14 mouse cellular contexts compared by ENCODE assay signal in genomic region chr11:90381113-90381512, GRCm38 (mm10). TPM values are rescaled to one million over a fixed set of nuclear protein-coding genes. Genes with fewer than 3 reads are reported as not detected.
DNase-seq lines count a peak whose midpoint lies in the region; ATAC-seq and TF ChIP-seq lines count a peak whose summit lies in the region.
"Had no signal": no experiment of that assay in that cellular context is flagged by ENCODE, and none has a peak within 500 bp of the region (broad histone marks: within the 10 kb centered on the region; RNA-seq: fewer than 3 reads in every experiment).

No protein-coding gene starts in this region.

- no peak overlapping the region for H3K4me2 ChIP-seq in hindbrain, postnatal 0 days (ENCODE audit: low read depth, low read length)

- H3K79me2 ChIP-seq in heart, adult 2 months (replicated peaks; ENCODE audit: control insufficient read depth, insufficient read depth, low read length): no peaks in the 10 kb centered on the region

- ATAC-seq in hindbrain, postnatal 0 days: 0 out of 2 replicates have a peak, but pooled peaks have one; percentile 55
- ATAC-seq: activated CD4-positive, CD25-positive, alpha-beta regulatory T cell, adult 4 months had no signal

- H3K27ac ChIP-seq in heart, adult 2 months: peak overlapping the region; percentile 81
- H3K27ac ChIP-seq in layer of hippocampus, adult 2 months: peak overlapping the region; percentile 80; the same call in 1 of the 2 replicates
- H3K27ac ChIP-seq in hindbrain, postnatal 0 days: no peak overlapping the region
- H3K27ac ChIP-seq: limb, embryonic 13.5 days; macrophage had no signal

- H3K4me3 ChIP-seq in heart, adult 2 months: no peak overlapping the region
- H3K4me3 ChIP-seq in layer of hippocampus, adult 2 months: no peak overlapping the region
- H3K4me3 ChIP-seq in hindbrain, postnatal 0 days (ENCODE audit: low read length): no peak overlapping the region
- H3K4me3 ChIP-seq: erythroblast, embryonic 14.5 days; limb, embryonic 13.5 days had no signal

- H3K9ac ChIP-seq in heart, adult 2 months (ENCODE audit: low read depth, low read length): no peak overlapping the region
- no peak overlapping the region for H3K9ac ChIP-seq in hindbrain, postnatal 0 days (replicated peaks; ENCODE audit: low read length)
- H3K9ac ChIP-seq: limb, embryonic 13.5 days had no signal

- H3K36me3 ChIP-seq in heart, adult 2 months (ENCODE audit: control insufficient read depth, insufficient read depth, low read length): peaks cover 7% of the 10 kb centered on the region; the same call in 1 of the 2 replicates
- H3K36me3 ChIP-seq in hindbrain, postnatal 0 days (ENCODE audit: insufficient read depth, low read length): no peaks in the 10 kb centered on the region
- H3K36me3 ChIP-seq: limb, embryonic 13.5 days had no signal

- DNase-seq in heart, adult 2 months: no peak
- no peak for DNase-seq in heart, adult 8-10 months (ENCODE audit: low spot score)
- no peak for DNase-seq in layer of hippocampus, adult 2 months (ENCODE audit: low spot score in 2 of 2)
- DNase-seq in layer of hippocampus, postnatal 14 days (ENCODE audit: low spot score in 2 of 2): no peak
- peak; percentile 20 for DNase-seq in ZHBTc4 (ENCODE audit: low read depth, low spot score)
- peak; percentile 47 for DNase-seq in hindbrain, postnatal 0 days (ENCODE audit: low spot score)
- DNase-seq in frontal cortex, postnatal 14 days (ENCODE audit: low spot score in 2 of 2): no peak
- DNase-seq in Muller cell, postnatal 12 days (ENCODE audit: inconsistent ontology term): no peak
- DNase-seq: cerebellum, adult 18-20 months; spleen, adult 18-20 months had no signal

- no peaks in the 10 kb centered on the region for H3K9me3 ChIP-seq in hindbrain, postnatal 0 days (ENCODE audit: low read length)
- H3K9me3 ChIP-seq: limb, embryonic 13.5 days had no signal

- intact Hi-C loops in heart, adult 2 months (cut with DNase I): loop anchor here (5.0 to 10.0 kb wide), 2 partner anchors 36 to 126 kb away; no protein-coding TSS in a partner anchor

- peaks cover 12% of the 10 kb centered on the region for H3K4me1 ChIP-seq in heart, adult 2 months (ENCODE audit: control insufficient read depth, insufficient read depth, low read length)
- H3K4me1 ChIP-seq in hindbrain, postnatal 0 days (ENCODE audit: insufficient read depth, low read length): peaks cover 13% of the 10 kb centered on the region

- TF ChIP-seq EP300 in heart, adult 2 months (IDR thresholded peaks at IDR 0.05; ENCODE audit: insufficient read depth, low read depth, low read length): no peak

- peak; percentile 54 for TF ChIP-seq CTCF in heart, adult 2 months (IDR thresholded peaks at IDR 0.05)
- peak; percentile 71 for TF ChIP-seq CTCF in layer of hippocampus, adult 2 months (conservative IDR thresholded peaks at IDR 0.05)
- peak; percentile 64 for TF ChIP-seq CTCF in hindbrain, postnatal 0 days (IDR thresholded peaks at IDR 0.05; ENCODE audit: low read depth)

- TF ChIP-seq POLR2A in heart, adult 2 months (IDR thresholded peaks at IDR 0.05; ENCODE audit: insufficient read depth, low read depth, low read length): no peak

- 68% methylated on average over 5 of the region's 5 CpGs for WGBS in heart, adult 2 months
- WGBS in hindbrain, postnatal 0 days: 46% methylated on average over 5 of the region's 5 CpGs

- no peaks in the 10 kb centered on the region for H3K27me3 ChIP-seq in heart, adult 2 months (ENCODE audit: control insufficient read depth, insufficient read depth, low read length)
- no peaks in the 10 kb centered on the region for H3K27me3 ChIP-seq in hindbrain, postnatal 0 days (ENCODE audit: insufficient read depth, low read length)

RNA-seq across cellular contexts. Expression of gene Hlf, which starts 9.6 kb away (rescaled TPM):
- 10 to 100 TPM; 11.0 to 18.2 TPM for total RNA-seq in heart, adult 2 months (2021)
- 14.0 and 17.3 TPM in 2 replicates for polyA plus RNA-seq in heart, adult 2 months (2012; rRNA removed)
- total RNA-seq in heart, adult 8-10 months (2022): 10 to 100 TPM; 14.6 to 34.7 (median 21.5) TPM
- 10 to 100 TPM; 87.7 to 88.2 TPM for total RNA-seq in layer of hippocampus, adult 2 months (2021)
- 10 to 100 TPM; 31.8 to 40.4 TPM for total RNA-seq in layer of hippocampus, postnatal 14 days (2021)
- total RNA-seq in hindbrain, postnatal 0 days (2014; rRNA removed): 4.6 and 10.4 TPM in 2 replicates
- 9.6 and 10.2 TPM in 2 replicates for polyA plus RNA-seq in hindbrain, postnatal 0 days (2015; fragmentation: Nextera tagmentation; extraction: Ambion mirVana)

Comparison
In these comparisons a context has a peak if more than half of its experiments do, and no peak if none do; other contexts are left out.
1. DNase-seq: peak in ZHBTc4 (single experiment) and hindbrain, postnatal 0 days (single experiment); none in heart, adult 2 months (0 of 2), heart, adult 8-10 months (single experiment), layer of hippocampus, adult 2 months (0 of 2), layer of hippocampus, postnatal 14 days (0 of 2), frontal cortex, postnatal 14 days (0 of 2) and Muller cell, postnatal 12 days (single experiment).
2. Peak in every context shown above with its lines, with median percentiles within 50 percentile points of each other: CTCF ChIP-seq.